Mouse (Mus musculus) neural tube, embryonic 14.5 days (tissue): ENCODE data around the gene Zfp385a. TPM values are rescaled to one million over a fixed set of nuclear protein-coding genes. Genes with fewer than 3 reads are reported as not detected.

ENCODE experiments used
- ATAC-seq: fragments of 200-750 bp; cut with Nextera tagmentation; 2 replicates; pipeline ENCODE4 v1.8.0; 2017; ENCODE audit warnings: low read depth, mild to moderate bottlenecking, moderate TSS enrichment, moderate library complexity
- H3K27ac ChIP-seq: fragments of 300-500 bp; sonication (generic); 2 replicates; pipeline ENCODE4 v1.5.1; 2014; ENCODE audit warnings: low read depth, mild to moderate bottlenecking, control low read depth, low read length, moderate library complexity, mixed read lengths
- H3K27me3 ChIP-seq: fragments of 300-500 bp; sonication (generic); 2 replicates; pipeline ENCODE4 v1.6.1; 2014; ENCODE audit warnings: low read length; ENCODE audit not compliant: control insufficient read depth, insufficient read depth
- H3K36me3 ChIP-seq: fragments of 300-500 bp; sonication (generic); 2 replicates; pipeline ENCODE4 v1.6.1; 2014; ENCODE audit warnings: low read length, mixed read lengths; ENCODE audit not compliant: control insufficient read depth, insufficient read depth
- H3K4me1 ChIP-seq: fragments of 300-500 bp; sonication (generic); 2 replicates; pipeline ENCODE4 v1.6.1; 2014; ENCODE audit warnings: low read length; ENCODE audit not compliant: control insufficient read depth, insufficient read depth
- H3K4me2 ChIP-seq: fragments of 300-500 bp; sonication (generic); 2 replicates; pipeline ENCODE4 v1.6.1; 2014; ENCODE audit warnings: mild to moderate bottlenecking, low read depth, low read length, control low read depth
- H3K4me3 ChIP-seq: fragments of 300-500 bp; sonication (generic); 2 replicates; pipeline ENCODE4 v1.5.1; 2014; ENCODE audit warnings: low read depth, low read length, control low read depth, mixed read lengths
- H3K9ac ChIP-seq: fragments of 300-500 bp; sonication (generic); replicated peaks from 2 replicates; pipeline ENCODE4 v1.6.1; 2014; ENCODE audit warnings: low read depth, mild to moderate bottlenecking, control low read depth, low read length, mixed read lengths
- H3K9me3 ChIP-seq: fragments of 300-500 bp; sonication (generic); 2 replicates; pipeline ENCODE4 v1.6.1; 2016; ENCODE audit warnings: low read length; ENCODE audit not compliant: control insufficient read depth
- WGBS: fragments of 180-500 bp; shearing (Covaris S2); extraction: QIAGEN DNeasy Blood & Tissue Kit; methylation state at CpG from one replicate; pipeline ENCODE4 v1.1.7; 2014; 5-methylcytosine and 5-hydroxymethylcytosine counted together
- polyA plus RNA-seq: library from polyadenylated mRNA; unstranded; fragments of >200 nt; fragmentation: Nextera tagmentation; extraction: Ambion mirVana; gene quantifications from 2 replicates; pipeline ENCODE4 v1.2.1, GENCODE M21; 2014

The Zfp385a gene
- polyA plus RNA-seq, 1 experiment from 2014 or later = 20.7 TPM

GRCm38 (mm10) chr15:103375112-103375800 is 35.4 kb upstream of the Zfp385a start:
- H3K4me1 ChIP-seq = no peaks in the 10 kb centered on the region
- no peak overlapping the region for H3K4me3 ChIP-seq
- no peak overlapping the region for H3K27ac ChIP-seq
- 88% methylated on average over 4 of the region's 4 CpGs for WGBS
- H3K9me3 ChIP-seq = no peaks in the 10 kb centered on the region
- H3K4me2 ChIP-seq = no peak overlapping the region
- no peak for ATAC-seq
- H3K27me3 ChIP-seq = no peaks in the 10 kb centered on the region
- H3K36me3 ChIP-seq = no peaks in the 10 kb centered on the region
- no peak overlapping the region for H3K9ac ChIP-seq

DNA sequence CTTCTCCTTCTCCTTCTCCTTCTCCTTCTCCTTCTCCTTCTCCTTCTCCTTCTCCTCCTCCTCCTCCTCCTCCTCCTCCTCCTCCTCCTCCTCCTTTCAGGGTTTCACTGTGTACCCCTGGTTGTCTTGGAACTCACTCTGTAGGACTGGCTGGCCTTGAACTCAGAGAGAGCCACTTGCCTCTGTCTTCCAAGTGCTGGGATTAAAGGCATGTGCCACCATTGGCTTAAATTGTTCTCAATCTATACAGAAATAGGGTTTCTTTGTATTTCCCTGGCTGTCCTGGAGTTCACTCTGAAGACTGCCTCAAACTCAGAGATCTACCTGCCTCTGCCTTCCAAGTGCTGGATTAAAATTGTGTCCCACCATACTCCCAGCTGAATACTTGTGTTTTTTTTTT is 32.6 kb upstream of the Zfp385a start:
- Histone ChIP-seq H3K4me2 (no peak overlapping the region), H3K27ac (no peak overlapping the region), H3K9me3 (no peaks in the 10 kb centered on the region), H3K27me3 (no peaks in the 10 kb centered on the region; the same call in 1 of the 2 replicates), H3K36me3 (no peaks in the 10 kb centered on the region), H3K4me3 (no peak overlapping the region), H3K9ac (no peak overlapping the region), H3K4me1 (no peaks in the 10 kb centered on the region)
- no peak for ATAC-seq

DNA sequence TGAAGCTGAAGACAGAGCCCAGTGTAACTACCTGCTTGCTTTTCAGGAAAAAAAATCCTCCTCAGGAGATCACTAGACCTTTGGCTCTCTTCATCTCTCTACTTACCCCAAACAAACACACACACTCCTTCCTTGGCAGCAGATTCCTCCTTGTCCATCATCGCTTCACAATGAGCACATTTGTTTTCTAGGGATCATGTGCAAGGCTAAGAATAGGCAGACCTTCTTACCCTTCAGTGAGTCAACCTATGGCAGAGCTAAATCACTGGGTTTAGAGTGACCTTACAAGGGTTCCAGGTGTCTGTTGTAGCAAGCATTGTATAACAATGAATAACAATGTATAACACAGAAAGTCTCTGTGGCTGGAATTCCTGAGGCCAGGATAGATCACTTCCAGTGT is 31.8 kb upstream of the Zfp385a start:
- Histone ChIP-seq H3K4me1 (peaks cover under 1% of the 10 kb centered on the region; the same call in 1 of the 2 replicates), H3K9ac (no peak overlapping the region), H3K4me2 (no peak overlapping the region), H3K27ac (no peak overlapping the region), H3K27me3 (no peaks in the 10 kb centered on the region; the same call in 1 of the 2 replicates), H3K4me3 (no peak overlapping the region), H3K36me3 (no peaks in the 10 kb centered on the region), H3K9me3 (no peaks in the 10 kb centered on the region)
- ATAC-seq = no peak
- WGBS = 94% methylated on average over 1 of the region's 1 CpGs

DNA sequence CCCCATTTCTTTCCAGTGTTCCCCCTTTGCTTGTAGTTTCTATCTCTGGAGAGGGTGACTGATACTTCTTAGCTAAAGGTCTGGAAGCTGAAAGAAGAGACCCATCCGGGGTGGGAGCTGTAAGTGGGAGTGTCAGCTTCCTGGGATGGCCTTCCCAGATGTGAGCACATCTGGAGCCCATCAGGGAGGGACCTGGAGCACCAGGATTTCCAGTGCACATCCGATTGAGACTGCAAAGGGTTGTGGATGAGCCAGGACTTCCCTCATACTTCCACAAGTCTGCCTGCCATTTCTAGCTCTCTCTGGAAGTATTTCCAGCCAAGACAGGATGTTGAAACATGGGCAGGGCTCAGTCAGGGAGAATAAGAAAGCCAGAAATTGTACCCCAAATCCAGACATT is 31.3 kb upstream of the Zfp385a start:
- Histone ChIP-seq H3K9ac (no peak overlapping the region), H3K36me3 (no peaks in the 10 kb centered on the region), H3K27me3 (peaks cover under 1% of the 10 kb centered on the region; the same call in 1 of the 2 replicates), H3K4me2 (no peak overlapping the region), H3K4me3 (no peak overlapping the region), H3K9me3 (no peaks in the 10 kb centered on the region), H3K27ac (no peak overlapping the region), H3K4me1 (peaks cover 5% of the 10 kb centered on the region)
- ATAC-seq = no peak
- 41% methylated on average over 2 of the region's 2 CpGs for WGBS

DNA sequence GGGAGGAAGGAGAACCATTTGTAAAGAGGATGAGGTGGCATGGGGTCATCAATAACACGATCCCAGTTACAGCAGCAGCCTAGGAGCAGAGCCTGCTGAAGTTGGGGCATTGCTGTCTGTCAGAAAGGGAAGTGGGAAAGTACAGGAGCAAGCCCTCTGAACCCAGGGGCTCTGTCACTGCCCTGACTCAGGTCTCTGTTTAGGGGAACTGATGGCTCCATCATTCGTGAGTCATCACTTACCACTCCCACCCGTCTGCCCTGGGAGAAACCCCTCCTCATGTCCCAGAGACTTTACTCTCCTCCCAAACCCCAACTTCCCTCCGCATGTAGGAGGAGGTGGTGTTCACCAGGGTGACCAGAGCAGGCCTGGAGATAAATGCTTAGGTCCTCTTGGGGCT is 30.6 kb upstream of the Zfp385a start:
- H3K4me1 ChIP-seq = peaks cover 11% of the 10 kb centered on the region
- H3K9ac ChIP-seq = no peak overlapping the region
- H3K4me2 ChIP-seq = no peak overlapping the region
- H3K4me3 ChIP-seq = no peak overlapping the region
- no peak overlapping the region for H3K27ac ChIP-seq
- 56% methylated on average over 4 of the region's 4 CpGs for WGBS
- H3K27me3 ChIP-seq = peaks cover 2% of the 10 kb centered on the region; the same call in 1 of the 2 replicates
- no peak for ATAC-seq
- H3K36me3 ChIP-seq = no peaks in the 10 kb centered on the region
- no peaks in the 10 kb centered on the region for H3K9me3 ChIP-seq

DNA sequence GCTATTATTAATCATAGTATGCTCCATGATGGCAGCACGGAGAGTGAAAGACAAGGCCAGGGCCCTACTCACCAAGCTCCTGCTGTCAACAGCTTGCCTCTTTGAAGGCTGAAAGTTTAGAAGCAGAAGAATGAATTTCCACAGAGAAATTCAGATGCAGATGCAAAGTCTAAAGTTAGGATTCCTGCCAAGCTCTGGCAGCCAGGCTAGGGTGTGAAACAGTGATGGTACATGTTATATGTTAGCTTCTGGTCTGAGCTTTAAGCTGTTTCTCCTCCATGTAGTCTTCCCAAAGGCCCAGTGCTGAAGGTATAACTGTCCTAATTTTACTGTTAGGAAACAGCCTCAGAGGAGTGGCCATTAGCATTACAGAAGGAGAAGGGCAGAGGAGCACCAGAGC is 29.2 kb upstream of the Zfp385a start:
- Histone ChIP-seq H3K9ac (no peak overlapping the region), H3K4me3 (no peak overlapping the region), H3K9me3 (no peaks in the 10 kb centered on the region), H3K4me1 (peaks cover 12% of the 10 kb centered on the region), H3K27me3 (peaks cover 2% of the 10 kb centered on the region; the same call in 1 of the 2 replicates), H3K36me3 (no peaks in the 10 kb centered on the region), H3K4me2 (no peak overlapping the region), H3K27ac (no peak overlapping the region)
- 74% methylated on average over 1 of the region's 1 CpGs for WGBS
- no peak for ATAC-seq

DNA sequence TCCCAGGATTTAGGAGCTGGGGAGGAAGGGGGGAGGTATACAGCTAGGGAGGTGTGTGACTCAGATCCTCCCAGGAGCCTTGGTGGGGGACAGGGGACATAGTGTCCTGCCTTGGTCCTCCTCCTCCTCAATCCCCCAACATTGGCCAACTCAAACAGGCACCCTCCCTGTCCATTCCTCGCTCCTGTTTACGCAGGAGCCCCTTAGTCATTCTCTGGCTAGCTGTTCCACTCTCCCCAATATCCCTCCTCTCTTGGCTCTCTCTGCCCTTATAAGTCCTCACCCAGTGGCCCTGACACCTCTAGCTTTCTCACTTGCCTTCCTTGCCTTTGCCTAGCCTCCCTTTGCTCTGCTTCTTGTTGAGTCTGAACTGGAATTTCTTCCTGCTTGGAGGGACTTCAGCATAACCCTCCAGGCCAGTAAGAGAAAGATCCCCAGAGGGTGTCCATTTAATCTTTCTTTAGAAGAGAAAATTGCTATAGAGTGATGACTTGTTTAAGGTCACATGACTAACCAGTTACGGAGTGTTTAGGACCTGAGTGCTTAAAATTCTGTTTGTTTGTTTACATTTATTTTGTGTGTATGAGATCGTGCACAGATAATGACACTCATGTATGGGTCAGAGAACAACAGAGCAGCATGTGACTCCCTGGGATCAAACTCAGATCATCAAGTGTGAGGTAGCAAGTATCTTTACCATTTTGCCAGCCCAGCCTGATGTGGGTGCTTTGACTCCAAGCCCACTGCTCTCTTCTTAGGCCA is 28.5 kb upstream of the Zfp385a start:
- Histone ChIP-seq H3K4me2 (no peak overlapping the region), H3K27me3 (peaks cover 2% of the 10 kb centered on the region; the same call in 1 of the 2 replicates), H3K27ac (no peak overlapping the region), H3K9ac (no peak overlapping the region), H3K36me3 (no peaks in the 10 kb centered on the region), H3K9me3 (no peaks in the 10 kb centered on the region), H3K4me3 (no peak overlapping the region), H3K4me1 (peaks cover 12% of the 10 kb centered on the region)
- ATAC-seq = no peak
- WGBS = 92% methylated on average over 4 of the region's 4 CpGs

DNA sequence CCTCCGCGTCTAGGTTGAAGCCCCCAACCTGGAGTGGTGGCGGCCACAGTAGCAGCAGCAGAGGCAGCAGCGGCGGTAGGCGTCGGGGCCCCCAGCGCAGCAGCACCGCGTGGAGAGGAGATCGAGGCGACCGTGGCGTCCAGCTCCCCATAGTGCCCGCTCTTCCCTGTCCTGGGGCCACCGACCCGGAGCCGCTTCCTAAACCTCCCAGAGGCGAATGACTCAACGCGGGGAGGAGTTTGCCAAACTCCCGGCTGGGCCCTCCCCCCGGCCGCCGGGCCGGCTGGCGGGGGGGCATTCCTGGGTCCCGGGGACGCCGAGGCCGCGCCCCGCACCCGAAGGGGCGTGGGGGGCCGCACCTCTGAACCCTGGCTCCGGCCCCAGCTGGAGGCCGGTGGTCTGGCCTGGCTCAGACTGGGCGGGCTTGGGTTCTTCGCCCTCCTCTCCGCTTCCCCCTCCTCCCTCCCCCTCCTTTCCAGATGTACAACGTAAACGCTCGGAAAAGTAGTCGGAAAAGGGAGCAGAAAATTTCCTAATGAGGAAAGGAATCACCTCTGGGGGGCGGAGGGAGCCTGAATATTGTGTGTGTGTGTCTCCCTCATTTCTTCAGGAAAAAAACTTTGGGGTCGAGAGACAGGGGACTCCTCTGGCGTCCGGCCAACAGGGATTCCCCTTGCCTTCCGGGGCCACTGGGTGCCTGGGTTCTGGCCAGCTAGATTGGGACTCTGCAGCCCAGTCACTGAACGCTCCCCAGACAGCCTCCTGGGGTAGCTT is 26.7 kb upstream of the Zfp385a start, which contains the start of gene Itga5:
Gene Itga5, minus strand, starts transcription at position 388 of the 774 bp plus-strand sequence.
- Histone ChIP-seq H3K36me3 (no peaks in the 10 kb centered on the region), H3K9ac (peak within 1 kb of the TSS; percentile 55), H3K4me1 (peaks cover 12% of the 10 kb centered on the region), H3K4me2 (peak within 1 kb of the TSS; percentile 89), H3K4me3 (peak within 1 kb of the TSS; percentile 42), H3K27me3 (peaks cover 2% of the 10 kb centered on the region; the same call in 1 of the 2 replicates), H3K9me3 (no peaks in the 10 kb centered on the region), H3K27ac (peak within 1 kb of the TSS; percentile 7; the same call in 1 of the 2 replicates)
- peak; percentile 70 for ATAC-seq
- WGBS = 1% methylated on average over 46 of the region's 51 CpGs
